Mouse (Mus musculus): ENCODE data around the gene Traf3ip1. TPM values are rescaled to one million over a fixed set of nuclear protein-coding genes. Genes with fewer than 3 reads are reported as not detected.
A peak's percentile ranks its signal among the peaks of the same experiment; 100 is the strongest.

Gene Traf3ip1
- polyA plus RNA-seq, 1 experiment, result 6.8 TPM

DNA sequence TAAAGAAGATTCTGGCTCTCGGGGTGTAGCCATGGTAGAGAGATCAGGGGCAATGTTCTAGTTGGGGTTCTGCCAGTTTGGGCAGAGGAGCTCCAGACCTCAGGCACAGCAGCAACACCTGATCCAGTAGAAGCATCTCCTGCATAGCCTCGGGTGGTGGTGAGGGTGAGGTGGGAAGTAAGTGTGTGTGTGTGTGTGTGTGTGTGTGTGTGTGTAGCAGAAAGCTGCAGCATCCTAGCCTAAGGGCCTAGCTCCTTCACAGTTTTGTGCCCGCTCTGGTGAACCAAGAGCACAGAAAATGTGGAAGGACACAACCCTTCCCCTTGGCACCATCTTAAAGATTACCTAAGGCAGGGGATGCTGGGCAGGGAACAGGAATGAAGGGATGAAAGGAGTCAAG, 509 bp upstream of the Traf3ip1 start:
- 28% methylated on average over 3 of the region's 3 CpGs for WGBS
- TF ChIP-seq CTCF (IDR thresholded peaks at IDR 0.05; ENCODE audit: control insufficient read depth, insufficient read depth, low read length), result no peak
- TF ChIP-seq POLR2A (IDR thresholded peaks at IDR 0.05; ENCODE audit: borderline replicate concordance, control insufficient read depth, low read depth, low read length), result no peak
- Histone ChIP-seq H3K4me3 (replicated peaks; ENCODE audit: control insufficient read depth, low read depth, low read length) (no peak overlapping the region), H3K27ac (ENCODE audit: control insufficient read depth, insufficient read depth, low read depth, low read length, poor library complexity) (no peak overlapping the region), H3K4me1 (ENCODE audit: control insufficient read depth, insufficient read depth, low read length) (peaks cover 3% of the 10 kb centered on the region; the same call in 1 of the 2 replicates)

DNA sequence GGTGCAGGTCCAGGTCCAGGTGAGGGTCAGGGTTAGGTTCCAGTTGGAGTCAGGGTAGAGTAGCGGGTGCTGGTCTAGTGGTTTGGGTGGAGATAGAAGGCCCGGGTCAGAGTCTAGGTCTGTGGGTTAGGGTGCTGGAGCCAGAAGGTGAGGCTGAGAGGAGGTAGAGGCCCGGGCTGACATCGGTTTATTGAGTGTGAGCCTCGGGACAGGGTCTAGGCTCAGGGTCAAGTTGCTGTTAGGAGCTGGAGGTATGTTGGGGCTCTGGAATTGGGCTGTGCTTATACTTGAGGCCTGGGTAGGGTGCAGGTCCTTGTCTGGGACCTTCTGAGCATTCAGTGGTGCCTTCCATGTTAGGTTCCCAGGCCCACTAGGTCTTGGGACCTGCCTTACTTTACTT, 874 bp downstream of the Traf3ip1 start:
- WGBS, result 57% methylated on average over 5 of the region's 5 CpGs
- no peak overlapping the region for H3K27ac ChIP-seq (ENCODE audit: control insufficient read depth, insufficient read depth, low read depth, low read length, poor library complexity)
- H3K4me3 ChIP-seq (replicated peaks; ENCODE audit: control insufficient read depth, low read depth, low read length), result peak overlapping the region; percentile 98
- H3K4me1 ChIP-seq (ENCODE audit: control insufficient read depth, insufficient read depth, low read length), result peaks cover 3% of the 10 kb centered on the region; the same call in 1 of the 2 replicates
- no peak for TF ChIP-seq POLR2A (IDR thresholded peaks at IDR 0.05; ENCODE audit: borderline replicate concordance, control insufficient read depth, low read depth, low read length)
- no peak for TF ChIP-seq CTCF (IDR thresholded peaks at IDR 0.05; ENCODE audit: control insufficient read depth, insufficient read depth, low read length)

DNA sequence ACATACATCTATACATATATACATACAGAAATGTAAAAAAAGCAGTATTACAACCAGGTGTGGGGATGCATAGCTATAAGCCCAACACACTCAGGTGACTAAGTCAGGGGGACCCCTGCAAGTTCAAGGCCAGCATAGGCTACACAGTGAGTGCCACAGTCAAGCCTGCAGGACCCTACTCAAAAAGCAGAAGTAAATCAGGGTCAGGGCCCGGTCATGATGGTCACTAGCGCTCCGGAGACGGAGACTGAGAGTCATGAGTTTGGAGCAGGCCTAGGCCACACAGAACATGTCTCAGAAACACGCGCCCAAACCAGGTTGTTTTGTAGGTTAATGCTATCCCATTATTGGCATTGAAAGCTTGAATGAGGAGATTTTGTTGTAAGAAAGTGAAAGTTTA, 4.1 kb downstream of the Traf3ip1 start:
- Histone ChIP-seq H3K27ac (ENCODE audit: control insufficient read depth, insufficient read depth, low read depth, low read length, poor library complexity) (no peak overlapping the region), H3K4me1 (ENCODE audit: control insufficient read depth, insufficient read depth, low read length) (peaks cover 3% of the 10 kb centered on the region; the same call in 1 of the 2 replicates), H3K4me3 (replicated peaks; ENCODE audit: control insufficient read depth, low read depth, low read length) (no peak overlapping the region)
- WGBS, result 90% methylated on average over 6 of the region's 6 CpGs
- TF ChIP-seq POLR2A (IDR thresholded peaks at IDR 0.05; ENCODE audit: borderline replicate concordance, control insufficient read depth, low read depth, low read length) (no peak), CTCF (IDR thresholded peaks at IDR 0.05; ENCODE audit: control insufficient read depth, insufficient read depth, low read length) (no peak)

DNA sequence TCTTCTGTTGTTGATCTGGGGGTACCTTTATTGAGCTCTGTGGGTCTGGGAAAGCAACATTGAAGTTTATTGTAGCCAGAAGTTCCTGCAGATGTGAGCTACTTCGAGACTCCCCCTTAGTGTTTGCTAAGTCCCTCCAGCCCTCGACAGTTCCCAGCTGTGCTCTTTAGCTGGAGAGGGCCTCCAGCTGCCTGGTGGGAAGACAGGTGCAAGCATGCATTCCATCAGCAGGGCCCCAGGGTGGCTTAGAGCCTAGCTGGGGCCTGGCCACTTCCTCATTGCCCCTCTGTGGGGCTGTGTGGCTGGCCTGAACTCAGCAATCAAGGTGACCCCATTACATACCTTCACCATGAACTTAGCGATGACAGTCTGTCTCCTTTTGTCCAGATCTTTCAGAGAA, 10.2 kb downstream of the Traf3ip1 start:
- Histone ChIP-seq H3K4me3 (replicated peaks; ENCODE audit: control insufficient read depth, low read depth, low read length) (no peak overlapping the region), H3K4me1 (ENCODE audit: control insufficient read depth, insufficient read depth, low read length) (no peaks in the 10 kb centered on the region), H3K27ac (ENCODE audit: control insufficient read depth, insufficient read depth, low read depth, low read length, poor library complexity) (no peak overlapping the region)
- WGBS, result 61% methylated on average over 3 of the region's 3 CpGs
- TF ChIP-seq POLR2A (IDR thresholded peaks at IDR 0.05; ENCODE audit: borderline replicate concordance, control insufficient read depth, low read depth, low read length) (no peak), CTCF (IDR thresholded peaks at IDR 0.05; ENCODE audit: control insufficient read depth, insufficient read depth, low read length) (no peak)

DNA sequence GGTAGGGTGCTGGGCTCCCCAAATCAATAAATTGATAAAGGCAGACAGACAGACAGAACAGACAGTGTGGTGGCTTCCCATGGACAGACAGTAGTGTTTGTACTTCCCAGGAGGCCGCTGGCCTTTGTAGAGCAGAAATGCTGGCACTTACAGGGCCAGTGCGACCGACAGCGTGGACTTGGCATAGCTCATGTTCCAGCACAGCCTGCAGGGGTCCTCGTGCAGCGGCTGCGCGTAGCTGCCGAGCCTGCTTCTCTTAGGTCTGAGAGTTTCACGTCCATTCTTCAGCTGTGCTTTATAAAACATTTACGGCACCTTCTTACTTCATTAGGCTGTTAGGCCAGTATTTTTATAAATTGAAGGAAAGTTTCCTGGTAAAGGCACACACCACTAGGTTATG, 20.5 kb downstream of the Traf3ip1 start:
- no peak overlapping the region for H3K27ac ChIP-seq (ENCODE audit: control insufficient read depth, insufficient read depth, low read depth, low read length, poor library complexity)
- H3K4me3 ChIP-seq (replicated peaks; ENCODE audit: control insufficient read depth, low read depth, low read length), result no peak overlapping the region
- TF ChIP-seq CTCF (IDR thresholded peaks at IDR 0.05; ENCODE audit: control insufficient read depth, insufficient read depth, low read length) (no peak), POLR2A (IDR thresholded peaks at IDR 0.05; ENCODE audit: borderline replicate concordance, control insufficient read depth, low read depth, low read length) (no peak)
- 88% methylated on average over 11 of the region's 11 CpGs for WGBS
- H3K4me1 ChIP-seq (ENCODE audit: control insufficient read depth, insufficient read depth, low read length), result no peaks in the 10 kb centered on the region

DNA sequence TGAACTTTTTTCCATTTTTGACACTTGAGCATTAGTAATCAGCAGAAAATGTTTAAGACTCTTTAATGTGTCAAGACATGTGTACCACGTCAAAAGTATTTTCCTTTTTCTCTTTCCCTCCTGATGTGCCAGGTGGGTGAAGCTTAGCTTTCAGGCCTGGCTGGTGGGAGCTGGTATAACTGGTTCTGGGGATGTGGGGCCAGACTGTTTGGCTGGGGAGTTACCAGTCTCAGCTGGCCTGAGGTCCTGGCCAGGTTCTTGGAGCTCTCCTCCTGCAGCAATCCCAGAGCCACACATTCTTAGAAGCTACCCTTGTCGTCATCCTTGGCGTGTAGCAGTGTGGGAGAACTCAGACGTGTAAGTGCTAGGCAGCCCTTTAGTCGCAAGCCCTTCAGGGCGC, 21.2 kb downstream of the Traf3ip1 start:
- 90% methylated on average over 6 of the region's 6 CpGs for WGBS
- no peak for TF ChIP-seq CTCF (IDR thresholded peaks at IDR 0.05; ENCODE audit: control insufficient read depth, insufficient read depth, low read length)
- TF ChIP-seq POLR2A (IDR thresholded peaks at IDR 0.05; ENCODE audit: borderline replicate concordance, control insufficient read depth, low read depth, low read length), result no peak
- H3K27ac ChIP-seq (ENCODE audit: control insufficient read depth, insufficient read depth, low read depth, low read length, poor library complexity), result no peak overlapping the region
- H3K4me1 ChIP-seq (ENCODE audit: control insufficient read depth, insufficient read depth, low read length), result no peaks in the 10 kb centered on the region
- H3K4me3 ChIP-seq (replicated peaks; ENCODE audit: control insufficient read depth, low read depth, low read length), result no peak overlapping the region

DNA sequence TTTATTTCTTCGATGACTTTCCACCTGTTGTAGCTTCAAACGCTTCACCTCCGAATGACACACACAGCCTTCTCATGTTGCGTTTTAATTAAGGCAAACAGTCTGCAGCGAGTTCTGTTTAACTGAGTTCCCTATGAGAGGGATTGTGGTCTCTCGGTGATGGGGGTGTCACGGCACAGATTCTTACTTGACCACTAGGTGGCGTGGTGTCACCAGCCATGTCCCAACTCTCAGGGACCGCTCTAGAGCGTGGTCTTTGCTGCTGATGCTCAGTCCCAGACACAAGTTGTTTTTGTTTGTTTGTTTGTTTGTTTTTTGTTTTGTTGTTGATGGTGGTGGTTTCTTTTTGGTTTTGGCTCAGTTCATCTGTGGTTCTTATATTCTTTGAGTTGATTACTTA, 29.3 kb downstream of the Traf3ip1 start:
- 17% methylated on average over 10 of the region's 10 CpGs for WGBS
- H3K27ac ChIP-seq (ENCODE audit: control insufficient read depth, insufficient read depth, low read depth, low read length, poor library complexity), result no peak overlapping the region
- H3K4me1 ChIP-seq (ENCODE audit: control insufficient read depth, insufficient read depth, low read length), result no peaks in the 10 kb centered on the region
- TF ChIP-seq CTCF (IDR thresholded peaks at IDR 0.05; ENCODE audit: control insufficient read depth, insufficient read depth, low read length) (peak; percentile 96), POLR2A (IDR thresholded peaks at IDR 0.05; ENCODE audit: borderline replicate concordance, control insufficient read depth, low read depth, low read length) (no peak)
- H3K4me3 ChIP-seq (replicated peaks; ENCODE audit: control insufficient read depth, low read depth, low read length), result no peak overlapping the region

DNA sequence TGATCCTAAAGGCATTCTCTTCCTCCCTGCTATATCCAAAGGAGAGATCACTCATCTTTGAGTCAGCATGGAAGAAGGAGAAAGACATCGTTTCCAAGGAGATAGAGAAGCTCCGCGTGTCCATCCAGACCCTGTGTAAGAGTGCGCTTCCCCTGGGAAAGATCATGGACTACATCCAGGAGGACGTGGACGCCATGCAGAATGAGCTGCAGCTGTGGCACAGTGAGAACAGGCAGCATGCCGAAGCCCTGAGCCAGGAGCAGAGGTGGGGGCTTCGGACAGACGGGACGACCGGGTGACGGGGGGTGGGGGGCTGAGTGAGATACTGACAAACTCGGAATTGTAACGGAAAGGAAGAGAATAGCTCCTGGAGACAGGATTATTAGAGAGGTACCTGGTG, 31.4 kb downstream of the Traf3ip1 start:
- H3K4me1 ChIP-seq (ENCODE audit: control insufficient read depth, insufficient read depth, low read length), result no peaks in the 10 kb centered on the region
- WGBS, result 91% methylated on average over 14 of the region's 14 CpGs
- TF ChIP-seq POLR2A (IDR thresholded peaks at IDR 0.05; ENCODE audit: borderline replicate concordance, control insufficient read depth, low read depth, low read length), result no peak
- no peak for TF ChIP-seq CTCF (IDR thresholded peaks at IDR 0.05; ENCODE audit: control insufficient read depth, insufficient read depth, low read length)

DNA sequence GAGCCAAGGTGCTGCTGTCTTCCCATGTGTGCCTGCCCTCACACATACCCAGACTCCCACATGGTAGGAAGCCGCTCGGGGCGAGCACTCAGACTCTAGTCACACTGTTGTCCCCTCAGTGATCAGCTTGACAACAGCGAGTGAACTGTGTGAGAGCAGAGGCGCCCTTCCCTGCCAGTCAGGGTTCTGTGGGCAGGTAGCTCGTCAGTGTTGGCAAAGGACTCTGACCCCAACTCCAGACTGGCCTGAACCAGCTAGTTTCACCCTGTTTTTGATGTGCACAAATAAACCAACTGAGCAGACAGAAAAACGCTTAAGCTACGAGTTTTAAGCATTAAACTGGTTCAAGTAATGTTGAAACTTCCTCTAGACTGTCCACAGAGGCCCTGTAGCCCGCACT, 35.7 kb downstream of the Traf3ip1 start:
- Histone ChIP-seq H3K27ac (ENCODE audit: control insufficient read depth, insufficient read depth, low read depth, low read length, poor library complexity) (no peak overlapping the region), H3K4me1 (ENCODE audit: control insufficient read depth, insufficient read depth, low read length) (no peaks in the 10 kb centered on the region), H3K4me3 (replicated peaks; ENCODE audit: control insufficient read depth, low read depth, low read length) (no peak overlapping the region)
- TF ChIP-seq POLR2A (IDR thresholded peaks at IDR 0.05; ENCODE audit: borderline replicate concordance, control insufficient read depth, low read depth, low read length) (no peak), CTCF (IDR thresholded peaks at IDR 0.05; ENCODE audit: control insufficient read depth, insufficient read depth, low read length) (no peak)
- 79% methylated on average over 9 of the region's 9 CpGs for WGBS

More for the DNA sequence above, 31.4 kb downstream of the Traf3ip1 start:
- no peak overlapping the region for H3K27ac ChIP-seq (ENCODE audit: control insufficient read depth, insufficient read depth, low read depth, low read length, poor library complexity)
- no peak overlapping the region for H3K4me3 ChIP-seq (replicated peaks; ENCODE audit: control insufficient read depth, low read depth, low read length)
